Mouse (Mus musculus): Measurements from ENCODE around the gene Rnf167.

The Rnf167 gene

GRCm38 (mm10) chr11:70646691-70647650 is at the start of gene Rnf167, which contains the start of gene Slc25a11:
Rnf167 (plus strand) TSS chr11:70647235.
Slc25a11 (minus strand) TSS chr11:70647479.
- DNase-seq (ENCODE audit: low spot score): peak; percentile 94

- DNase-seq (ENCODE audit: low spot score): no peak
These were observed 49.7 kb upstream of the Rnf167 start for GRCm38 (mm10) chr11:70597301-70597700.

GRCm38 (mm10) chr11:70598451-70598953 is 48.5 kb upstream of the Rnf167 start:
- DNase-seq (ENCODE audit: low spot score): no peak

DNA sequence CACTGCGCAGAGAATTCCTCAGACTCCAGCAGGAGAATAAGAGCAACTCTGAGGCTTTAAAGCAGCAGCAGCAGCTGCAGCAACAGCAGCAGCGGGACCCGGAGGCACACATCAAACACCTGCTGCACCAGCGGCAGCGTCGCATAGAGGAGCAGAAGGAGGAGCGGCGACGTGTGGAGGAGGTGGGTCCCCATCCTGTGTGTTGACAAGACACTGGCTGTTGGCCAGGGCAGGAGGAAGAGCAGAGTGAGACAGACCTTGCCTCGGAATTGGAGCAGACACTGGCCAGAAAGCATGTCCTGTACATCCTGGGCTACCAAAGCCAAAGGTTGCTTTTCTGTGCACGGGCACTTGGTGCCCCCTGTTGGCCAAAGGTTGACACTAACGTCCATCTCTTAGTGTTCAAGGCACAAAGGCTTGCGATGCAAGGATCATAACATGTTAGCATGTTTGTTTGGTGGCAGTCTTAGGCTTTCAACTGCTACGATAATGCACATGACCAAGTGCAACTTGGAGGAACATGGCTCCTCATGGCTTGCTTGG is 41.9 kb upstream of the Rnf167 start:
- DNase-seq (ENCODE audit: low spot score): peak; percentile 74

DNA sequence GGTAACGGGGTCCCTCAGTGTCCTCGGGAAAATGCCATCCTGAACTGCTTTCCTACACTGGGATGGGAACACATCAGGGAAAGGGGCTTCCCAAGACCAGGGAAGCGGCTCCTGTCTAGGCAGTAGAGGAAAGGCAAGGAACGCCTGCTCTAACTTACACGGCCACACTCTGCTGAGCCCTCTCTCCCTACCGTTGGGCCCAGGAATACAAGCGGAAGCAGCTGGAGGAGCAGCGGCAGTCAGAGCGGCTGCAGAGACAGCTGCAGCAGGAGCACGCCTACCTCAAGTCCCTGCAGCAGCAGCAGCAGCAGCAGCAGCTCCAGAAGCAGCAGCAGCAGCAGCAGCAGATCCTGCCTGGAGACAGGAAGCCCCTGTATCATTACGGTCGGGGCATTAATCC is 40.3 kb upstream of the Rnf167 start:
- no peak for DNase-seq (ENCODE audit: low spot score)

- DNase-seq (ENCODE audit: low spot score): no peak
These were observed 39.4 kb upstream of the Rnf167 start for GRCm38 (mm10) chr11:70607611-70608010.

GRCm38 (mm10) chr11:70608381-70609066 is 38.5 kb upstream of the Rnf167 start:
- peak; percentile 32 for DNase-seq (ENCODE audit: low spot score)

DNA sequence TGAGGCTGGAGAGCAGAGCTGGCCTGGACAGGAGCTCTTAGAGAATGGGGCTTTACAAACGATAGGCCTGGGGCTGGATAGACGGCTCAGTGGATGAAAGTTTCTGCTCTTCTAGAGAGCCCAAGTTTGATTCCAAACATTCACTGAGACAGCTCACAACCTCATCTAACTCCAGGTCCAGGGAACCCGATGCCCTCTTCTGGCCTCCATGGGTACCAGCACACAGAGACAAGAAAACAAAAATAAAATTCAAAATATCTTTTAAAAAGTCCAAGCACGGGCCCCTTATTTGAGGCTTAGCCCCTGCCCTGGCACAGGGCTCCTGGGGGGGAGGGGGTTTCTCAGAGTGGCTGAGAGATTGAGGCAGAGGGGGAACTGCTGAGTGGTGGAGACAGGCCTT is 36.3 kb upstream of the Rnf167 start:
- DNase-seq (ENCODE audit: low spot score): no peak

DNA sequence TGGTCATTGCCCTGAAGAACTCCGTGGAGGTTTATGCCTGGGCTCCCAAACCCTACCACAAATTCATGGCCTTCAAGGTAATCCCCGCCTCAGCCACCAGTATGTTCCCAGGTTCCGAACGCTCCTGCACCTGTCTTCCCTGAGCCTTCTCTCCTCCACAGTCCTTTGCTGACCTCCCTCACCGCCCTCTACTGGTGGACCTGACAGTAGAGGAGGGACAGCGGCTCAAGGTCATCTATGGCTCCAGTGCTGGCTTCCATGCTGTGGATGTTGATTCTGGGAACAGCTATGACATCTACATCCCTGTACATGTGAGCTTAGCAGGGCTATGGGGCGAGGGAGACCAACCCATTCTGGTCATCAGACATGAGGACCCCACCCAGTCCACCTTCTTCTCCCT is 34.5 kb upstream of the Rnf167 start:
- no peak for DNase-seq (ENCODE audit: low spot score)

DNA sequence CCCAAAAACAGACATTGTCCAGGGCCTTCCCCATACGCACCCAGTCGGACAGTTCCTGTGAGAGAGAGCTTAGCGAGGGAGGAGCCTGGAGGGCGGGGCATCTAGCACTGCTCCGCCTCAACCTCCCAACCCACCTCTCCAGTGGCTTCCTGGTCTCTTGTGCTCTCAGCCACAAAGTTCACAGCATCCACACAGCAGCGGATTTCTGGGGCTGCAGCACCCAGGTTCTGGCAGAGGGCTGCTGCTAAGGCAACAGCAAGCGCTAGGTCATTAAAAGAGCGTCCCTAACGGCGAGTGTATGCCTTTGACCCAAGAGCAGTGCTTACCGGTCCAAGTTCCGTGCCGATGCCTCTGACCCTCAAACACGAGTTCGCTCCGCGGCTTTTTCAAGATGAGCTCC is 32.0 kb upstream of the Rnf167 start:
- DNase-seq (ENCODE audit: low spot score): peak; percentile 67

DNA sequence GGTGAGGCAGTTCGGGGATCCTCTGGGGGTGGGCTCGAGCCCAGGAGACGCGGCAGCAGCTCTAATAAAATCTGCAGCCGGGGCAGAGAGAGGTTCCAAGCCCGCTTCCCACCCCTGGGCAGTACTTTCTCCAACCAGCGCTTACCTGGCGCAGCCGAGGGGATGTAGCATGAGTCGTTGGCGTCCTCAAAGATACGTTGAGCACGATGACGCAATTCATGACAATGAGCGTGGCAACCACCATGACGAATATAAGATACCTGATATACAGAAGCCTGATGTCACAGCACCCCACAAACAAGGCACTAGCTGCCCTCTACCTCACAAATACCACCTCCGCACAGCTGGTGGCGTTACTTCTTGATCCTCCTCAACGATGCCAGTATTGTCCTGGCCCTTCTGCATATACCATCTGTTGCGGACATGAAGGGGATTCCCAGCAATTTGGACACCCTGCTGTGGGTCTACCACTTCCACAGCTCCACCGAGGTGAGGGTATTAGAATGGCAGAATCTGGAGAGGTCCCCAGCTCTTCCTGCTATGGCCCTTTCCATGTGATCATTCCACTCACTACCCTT is 31.4 kb upstream of the Rnf167 start, which contains the start of gene 4930544D05Rik:
4930544D05Rik (plus strand) TSS at position 333 of the 578 bp plus-strand sequence.
- DNase-seq (ENCODE audit: low spot score): no peak

DNA sequence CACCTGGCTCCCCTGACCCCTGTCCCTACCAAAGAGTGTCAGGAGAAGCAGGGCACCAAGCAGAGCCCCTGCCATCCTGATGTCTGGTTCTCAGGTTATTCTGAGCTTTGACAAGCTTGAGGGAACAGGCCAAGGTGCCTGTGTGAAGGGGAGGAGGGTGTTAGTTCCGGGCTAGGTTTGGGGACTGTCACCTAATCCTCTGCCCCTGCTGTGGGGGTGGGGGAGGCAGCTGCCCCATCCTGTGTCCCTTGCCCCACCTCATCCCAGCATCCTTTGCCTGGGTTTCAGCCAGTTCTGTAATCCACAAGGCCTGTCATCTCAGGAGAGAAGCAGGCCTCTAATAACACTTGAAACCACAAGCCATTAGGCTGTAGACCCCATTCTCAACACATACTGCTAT is 27.9 kb upstream of the Rnf167 start, which contains the start of gene Chrne:
Chrne (minus strand) TSS at position 116 of the 400 bp plus-strand sequence.
- no peak for DNase-seq (ENCODE audit: low spot score)

- DNase-seq (ENCODE audit: low spot score): no peak
These were observed 24.8 kb upstream of the Rnf167 start for GRCm38 (mm10) chr11:70621972-70622814.

GRCm38 (mm10) chr11:70623053-70623742 is 23.8 kb upstream of the Rnf167 start:
- no peak for DNase-seq (ENCODE audit: low spot score)

GRCm38 (mm10) chr11:70625473-70625872 is 21.6 kb upstream of the Rnf167 start:
- no peak for DNase-seq (ENCODE audit: low spot score)

DNA sequence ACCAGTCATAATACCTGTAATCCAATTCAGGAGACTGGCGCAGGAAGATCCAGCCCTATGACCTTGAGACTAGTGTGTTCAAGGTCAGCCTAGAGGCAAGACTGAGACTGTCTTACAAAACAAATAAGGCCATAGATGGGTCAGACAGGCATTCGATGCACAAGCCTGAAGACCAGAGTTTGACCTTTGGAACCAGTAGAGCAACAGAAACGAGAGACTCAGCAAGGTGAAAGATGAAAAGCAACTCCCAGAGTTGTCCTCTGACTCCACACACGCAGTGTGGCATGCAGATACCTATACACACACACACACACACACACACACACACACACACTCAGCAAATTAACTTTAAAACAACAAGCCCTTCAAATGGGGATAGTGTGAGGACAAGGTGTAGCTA is 20.2 kb upstream of the Rnf167 start:
- DNase-seq (ENCODE audit: low spot score): no peak

DNA sequence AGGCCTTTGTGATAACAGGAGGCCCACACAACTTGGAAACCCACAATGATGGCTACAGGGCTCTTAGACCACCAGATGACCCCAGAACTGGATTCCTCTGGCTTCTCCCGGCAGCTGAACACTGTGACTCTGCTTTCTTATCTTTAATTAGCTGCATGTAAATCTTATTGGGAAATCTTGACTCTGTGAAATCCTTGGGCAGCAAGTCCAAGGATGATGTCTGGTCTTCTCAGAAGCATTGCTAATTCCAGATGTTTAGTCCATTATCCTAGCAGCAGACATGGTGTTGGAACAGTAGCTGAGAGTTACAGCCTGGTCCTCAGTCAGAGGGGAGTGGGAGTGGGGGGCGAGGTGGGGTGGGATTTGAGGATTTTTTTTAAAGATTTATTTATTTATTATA is 18.6 kb upstream of the Rnf167 start:
- no peak for DNase-seq (ENCODE audit: low spot score)

DNA sequence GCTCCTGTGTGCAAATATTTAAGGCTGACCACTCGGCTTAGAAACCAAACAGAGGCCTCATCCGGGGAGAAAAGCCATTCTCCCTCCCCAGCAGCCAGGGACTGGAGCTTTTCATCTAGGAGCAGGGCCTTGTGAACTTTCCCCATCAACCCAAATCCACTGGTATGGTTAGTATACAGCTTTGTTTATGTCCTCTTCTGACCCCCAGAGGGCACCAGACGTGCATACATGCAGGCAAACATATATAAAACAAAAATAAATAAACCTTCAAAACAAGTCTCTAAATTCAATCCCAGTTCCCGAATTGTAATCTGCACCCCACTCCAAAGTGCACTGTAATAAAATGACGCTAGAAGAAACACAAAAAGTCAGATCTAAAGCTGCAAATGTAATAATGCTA is 17.5 kb upstream of the Rnf167 start:
- no peak for DNase-seq (ENCODE audit: low spot score)

DNA sequence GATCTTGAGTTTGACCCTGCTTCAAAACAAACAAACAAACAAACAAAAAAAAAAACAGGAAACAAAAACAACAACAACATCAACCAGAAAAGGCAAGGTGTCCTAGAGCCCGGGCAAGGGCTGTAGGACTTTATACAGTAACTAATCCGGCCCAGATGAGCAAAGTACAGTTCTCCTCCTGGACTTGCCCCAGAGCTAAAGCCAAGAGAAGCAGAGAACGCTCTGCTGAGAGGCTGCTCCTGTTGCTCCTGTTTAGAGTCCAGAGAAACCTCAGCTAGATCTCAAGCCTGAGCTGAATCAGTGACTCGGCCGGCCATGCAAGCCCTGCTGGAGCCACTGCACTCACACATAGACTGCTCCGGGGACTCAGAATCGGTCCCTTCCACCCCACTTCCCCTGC is 16.9 kb upstream of the Rnf167 start:
- DNase-seq (ENCODE audit: low spot score): no peak

DNA sequence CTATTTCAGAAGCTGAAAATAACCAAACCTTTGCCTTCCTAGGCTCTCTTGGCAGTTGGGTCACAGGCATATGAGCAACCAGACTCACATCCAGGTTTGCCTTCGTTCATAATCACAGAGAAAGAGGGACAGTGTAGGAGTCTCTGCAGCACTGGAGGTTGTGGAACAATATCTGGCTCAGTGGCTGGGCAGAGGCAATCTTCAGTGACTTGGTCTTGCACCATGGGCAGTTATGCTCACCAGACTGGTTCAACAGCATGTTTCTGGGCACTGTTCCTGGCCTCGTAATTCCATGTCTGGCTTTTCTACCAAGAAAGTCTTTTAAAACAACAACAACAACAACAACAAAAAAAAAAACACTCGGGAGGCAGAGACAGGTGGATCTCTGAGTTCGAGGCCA is 11.4 kb upstream of the Rnf167 start:
- no peak for DNase-seq (ENCODE audit: low spot score)

DNA sequence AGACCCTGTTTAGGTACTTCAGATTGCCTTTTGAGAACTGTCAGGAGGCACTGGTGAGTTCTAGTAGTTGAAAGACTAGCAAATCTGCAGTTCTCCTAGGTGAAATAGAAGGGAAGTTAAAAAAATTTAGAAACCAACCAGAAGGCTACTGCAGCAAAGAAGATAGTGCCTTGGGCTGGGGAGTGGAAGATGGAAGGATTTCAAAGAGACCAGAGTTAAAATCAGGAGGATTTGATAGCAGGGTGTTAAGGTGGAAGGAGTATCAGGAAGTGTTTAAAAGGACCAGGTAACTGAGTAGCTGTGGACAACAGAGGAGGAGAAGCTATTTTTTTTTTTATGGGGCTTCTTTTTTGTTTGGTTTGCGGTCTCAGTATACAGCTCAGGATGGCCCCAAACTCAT is 9.3 kb upstream of the Rnf167 start:
- no peak for DNase-seq (ENCODE audit: low spot score)

Measured in ovary, postnatal 36 days (tissue).